Mouse (Mus musculus): Measurements from ENCODE around the gene Fgfr2.

Fgfr2 gene

GRCm38 (mm10) chr7:132887019-132887804, 235.9 kb downstream of the Fgfr2 start:
- DNase-seq (ENCODE audit: low spot score), result no peak

DNA sequence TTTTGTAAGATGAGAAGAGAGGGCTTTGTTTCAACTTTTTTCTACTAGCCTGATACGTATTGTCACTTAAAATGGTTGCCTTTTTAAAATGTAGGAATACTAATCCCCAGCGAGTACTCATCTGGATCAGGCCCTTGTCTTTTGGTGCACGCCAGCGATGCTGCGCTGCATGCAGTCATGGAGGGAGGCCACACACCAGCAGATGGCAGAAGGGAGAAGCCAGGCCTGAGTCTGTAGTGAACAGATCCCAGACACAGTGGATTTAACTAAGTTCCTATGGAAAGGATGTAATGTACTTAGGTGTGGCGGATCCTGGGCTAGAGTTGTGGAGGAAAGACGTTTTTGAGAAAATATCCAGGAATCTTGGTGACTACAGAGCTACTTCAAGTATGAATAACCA, 239.1 kb downstream of the Fgfr2 start:
- no peak for DNase-seq (ENCODE audit: low spot score)

- DNase-seq (ENCODE audit: low spot score), result no peak
These were observed 240.8 kb downstream of the Fgfr2 start for GRCm38 (mm10) chr7:132882343-132882742.

DNA sequence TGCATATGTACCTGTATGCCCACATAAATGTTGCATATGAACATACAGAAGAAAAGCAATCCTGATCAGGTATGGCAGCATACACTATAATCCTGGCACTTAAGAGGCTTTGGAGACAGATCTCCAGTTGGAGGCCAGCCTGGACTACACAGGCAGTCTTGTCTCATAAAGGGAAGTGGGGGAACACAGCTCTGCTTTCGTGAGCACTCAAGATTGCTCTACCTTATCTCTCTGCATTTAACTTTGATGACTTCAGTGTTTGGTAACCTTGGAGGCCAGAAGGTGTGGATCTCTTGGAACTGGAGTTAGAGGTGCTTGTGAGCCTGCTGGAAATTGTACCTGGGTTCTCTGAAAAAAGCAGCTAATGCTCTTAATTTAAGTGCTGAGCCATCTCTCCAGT, 242.9 kb downstream of the Fgfr2 start:
- no peak for DNase-seq (ENCODE audit: low spot score)

GRCm38 (mm10) chr7:132875391-132876086, 247.6 kb downstream of the Fgfr2 start:
- no peak for DNase-seq (ENCODE audit: low spot score)

DNA sequence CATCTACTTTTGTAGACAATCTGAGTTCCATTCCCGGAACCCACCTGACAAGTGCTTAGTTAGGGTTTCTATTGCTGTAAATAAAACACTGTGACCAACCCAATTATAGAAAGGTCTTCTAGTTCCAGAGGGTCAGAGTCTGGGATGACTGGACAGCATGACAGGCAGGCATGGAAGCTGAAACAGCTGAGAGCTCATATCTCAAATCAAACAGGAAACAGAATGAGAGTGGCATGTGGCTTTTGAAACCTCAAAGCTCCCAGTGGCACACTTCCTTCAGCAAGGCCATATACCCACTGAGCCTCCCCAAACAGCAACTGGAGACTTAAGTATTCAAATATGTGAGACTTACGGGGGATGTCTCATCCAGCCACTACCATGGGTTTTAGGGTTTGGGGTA, 250.1 kb downstream of the Fgfr2 start:
- DNase-seq (ENCODE audit: low spot score), result no peak

- DNase-seq (ENCODE audit: low spot score), result no peak
These were observed 256.8 kb downstream of the Fgfr2 start for GRCm38 (mm10) chr7:132866316-132866715.

GRCm38 (mm10) chr7:132859042-132859958, 263.9 kb downstream of the Fgfr2 start, which contains the start of gene Abraxas2:
Abraxas2 (plus strand) TSS chr7:132859225.
- peak; percentile 84 for DNase-seq (ENCODE audit: low spot score)

- DNase-seq (ENCODE audit: low spot score), result no peak
These were observed 265.0 kb downstream of the Fgfr2 start for GRCm38 (mm10) chr7:132858043-132858608.

GRCm38 (mm10) chr7:132856083-132856482, 267.1 kb downstream of the Fgfr2 start:
- DNase-seq (ENCODE audit: low spot score), result no peak

- no peak for DNase-seq (ENCODE audit: low spot score)
These were observed 269.2 kb downstream of the Fgfr2 start for GRCm38 (mm10) chr7:132853946-132854345.

DNA sequence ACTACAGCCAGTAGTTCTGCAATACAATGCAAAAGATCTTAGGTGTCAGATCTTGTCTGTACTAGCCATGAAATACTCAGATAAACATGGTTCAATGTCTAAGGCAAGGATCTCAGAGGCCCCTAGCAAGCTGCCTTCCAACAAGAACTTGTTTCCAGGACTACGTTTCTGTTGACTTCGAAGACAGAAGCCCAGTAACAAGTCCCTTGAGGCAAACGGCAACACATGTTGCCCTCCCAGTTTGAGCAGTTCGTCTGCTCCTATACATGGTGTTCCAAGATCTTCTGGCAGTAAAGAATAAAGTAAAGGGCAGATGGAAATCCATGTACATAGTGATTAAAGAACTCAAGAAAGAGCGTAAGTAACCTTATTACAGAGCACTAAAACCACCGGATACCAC, 269.8 kb downstream of the Fgfr2 start:
- no peak for DNase-seq (ENCODE audit: low spot score)

- DNase-seq (ENCODE audit: low spot score), result peak; percentile 71
These were observed 270.8 kb downstream of the Fgfr2 start, which contains the start of gene Eef1akmt2 for GRCm38 (mm10) chr7:132852173-132852844. Eef1akmt2 (minus strand) TSS chr7:132852673.

GRCm38 (mm10) chr7:132843152-132843551, 280.0 kb downstream of the Fgfr2 start:
- no peak for DNase-seq (ENCODE audit: low spot score)

DNA sequence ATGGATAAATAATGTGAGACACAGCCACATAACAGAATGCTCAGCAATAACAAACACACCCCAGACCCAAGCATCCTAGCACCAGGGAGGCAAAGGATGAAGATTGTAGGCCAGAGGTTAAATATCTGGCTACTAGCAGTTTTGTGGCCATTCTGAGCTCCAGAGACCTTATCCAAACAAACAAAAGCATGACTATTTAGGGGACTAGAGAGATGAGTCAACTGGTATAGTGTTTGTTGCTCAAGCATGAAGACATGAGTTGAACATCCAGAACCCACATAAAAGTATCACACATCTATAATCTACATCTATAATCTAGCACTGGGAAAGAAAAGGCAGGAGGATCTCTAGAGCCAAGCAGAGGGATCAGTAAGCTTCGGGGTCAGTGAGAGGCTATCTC, 280.7 kb downstream of the Fgfr2 start:
- no peak for DNase-seq (ENCODE audit: low spot score)

DNA sequence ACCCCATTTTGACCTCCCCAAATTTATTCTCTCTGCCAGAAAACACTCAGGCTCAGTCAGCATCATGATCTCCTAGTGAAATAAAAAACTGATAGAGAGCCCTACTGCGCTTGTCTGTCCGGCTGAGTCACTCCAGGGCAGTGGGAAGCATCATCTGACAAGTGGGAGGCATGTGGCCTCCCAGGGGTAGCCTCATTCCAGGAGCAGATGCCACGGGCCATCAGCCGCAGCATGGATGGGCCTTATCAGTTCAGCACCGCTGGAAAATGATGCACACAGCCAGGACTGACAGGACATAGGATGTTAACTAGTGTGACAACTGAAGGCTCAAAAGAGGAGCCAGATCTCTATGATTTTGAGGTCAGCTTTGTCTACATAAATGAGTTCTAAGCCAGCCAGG, 281.9 kb downstream of the Fgfr2 start:
- no peak for DNase-seq (ENCODE audit: low spot score)

- DNase-seq (ENCODE audit: low spot score), result no peak
These were observed 292.2 kb downstream of the Fgfr2 start for GRCm38 (mm10) chr7:132830955-132831354.

DNA sequence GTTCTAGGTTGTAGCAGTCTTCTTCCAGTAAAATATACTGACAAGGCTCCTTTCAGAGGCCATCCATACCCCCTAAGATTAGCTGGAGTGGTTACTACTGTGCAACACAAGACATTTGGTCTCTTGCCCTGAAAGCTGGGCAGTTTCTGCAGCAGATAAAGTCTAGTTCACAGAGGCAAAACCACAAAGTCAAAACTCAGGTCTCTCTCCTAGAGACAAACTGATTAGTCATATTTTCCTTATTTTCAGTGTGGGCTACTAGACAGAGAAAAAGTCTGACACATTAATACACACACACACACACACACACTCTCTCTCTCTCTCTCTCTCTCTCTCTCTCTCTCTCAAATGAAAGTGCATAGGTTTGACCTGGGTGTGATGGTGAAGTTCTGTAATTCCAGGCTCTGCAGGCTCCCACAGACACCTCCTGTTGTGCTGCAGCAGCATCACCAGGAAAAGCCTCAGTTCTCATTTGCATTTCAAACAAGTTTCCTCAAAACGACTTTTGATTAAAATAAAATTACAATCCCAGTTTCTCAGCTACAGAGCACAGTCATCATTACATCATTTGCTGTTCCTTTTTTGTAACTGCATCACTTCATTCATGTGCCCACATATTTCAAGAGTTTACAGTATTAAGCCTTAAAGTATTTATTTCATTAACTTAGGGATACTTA, 298.7 kb downstream of the Fgfr2 start:
- DNase-seq (ENCODE audit: low spot score), result no peak

DNA sequence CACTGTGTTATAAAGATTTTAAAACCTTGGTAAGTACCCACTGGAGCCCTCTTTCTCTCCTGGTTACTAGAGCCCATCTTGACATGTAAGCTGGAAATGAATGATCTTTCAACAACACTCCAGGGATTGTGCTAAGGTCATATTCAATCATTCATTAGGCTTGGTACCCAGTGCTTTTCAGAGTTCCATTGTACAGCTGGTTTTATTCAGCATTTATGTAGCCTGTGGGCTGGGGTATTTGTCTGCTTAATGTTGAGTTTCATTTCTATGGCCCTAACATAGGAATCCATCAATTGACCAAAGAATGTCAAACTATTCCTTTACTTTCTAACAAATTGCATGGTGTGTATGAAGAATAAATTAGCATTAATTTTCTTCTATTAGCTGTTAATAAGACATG, 299.3 kb downstream of the Fgfr2 start:
- no peak for DNase-seq (ENCODE audit: low spot score)

DNA sequence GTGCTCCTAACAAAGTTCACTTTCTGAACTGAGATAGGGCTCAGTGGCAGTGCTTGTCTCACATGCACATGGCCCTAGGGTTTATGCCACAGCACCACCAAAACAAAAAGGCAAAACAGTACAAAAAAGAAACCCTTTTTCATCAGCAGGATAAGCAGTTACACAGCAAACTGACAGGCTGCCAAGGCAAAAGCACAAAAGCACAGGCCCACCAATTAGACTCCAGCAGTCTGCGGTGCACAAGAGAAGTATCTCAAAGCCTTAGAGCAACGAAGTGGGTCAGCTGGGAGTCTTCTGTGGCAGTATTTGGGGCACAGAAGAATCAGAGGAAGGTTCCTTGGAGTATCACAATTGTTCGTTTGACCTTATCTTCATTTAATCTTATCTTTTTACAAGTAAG, 302.5 kb downstream of the Fgfr2 start:
- DNase-seq (ENCODE audit: low spot score), result no peak

DNA sequence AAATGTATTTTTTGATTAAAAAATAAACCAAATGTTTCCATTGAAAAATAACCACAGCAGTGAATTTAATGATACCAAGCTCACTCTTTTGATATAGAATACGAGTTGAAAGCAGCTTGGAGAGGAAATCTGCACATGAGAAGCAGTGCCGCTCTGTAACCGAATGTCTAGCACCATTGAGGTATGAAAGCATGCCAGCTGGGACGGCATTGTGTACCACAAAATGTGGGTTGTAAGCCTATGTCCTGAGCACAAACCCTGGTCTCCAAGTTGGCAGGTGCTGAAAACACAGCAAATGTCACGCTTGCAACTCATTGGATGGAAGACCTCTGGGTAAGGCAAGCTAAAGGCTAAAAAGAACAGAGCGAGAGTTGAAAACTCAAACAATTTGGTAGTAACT, 306.1 kb downstream of the Fgfr2 start:
- no peak for DNase-seq (ENCODE audit: low spot score)

Measured in spleen, adult 12 weeks (tissue).